Mouse (Mus musculus) liver, postnatal 0 days (tissue): ENCODE measurements at regions not wholly inside any gene's neighbourhood (a gene's known extent, or its start where the extent isn't known, plus 50 kb on each side); places are given as distances from the start of the nearest gene placed in this dataset.

ENCODE experiments used
- CTCF ChIP-seq: sonication (generic); IDR thresholded peaks from 2 replicates; pipeline ENCODE4 v1.5.1; 2016; ENCODE audit warnings: antibody characterized with exemption, low read depth
- EP300 ChIP-seq: IDR thresholded peaks from 2 replicates; pipeline ENCODE4 v1.6.1; 2016; ENCODE audit warnings: antibody characterized with exemption, low read depth, mild to moderate bottlenecking

DNA sequence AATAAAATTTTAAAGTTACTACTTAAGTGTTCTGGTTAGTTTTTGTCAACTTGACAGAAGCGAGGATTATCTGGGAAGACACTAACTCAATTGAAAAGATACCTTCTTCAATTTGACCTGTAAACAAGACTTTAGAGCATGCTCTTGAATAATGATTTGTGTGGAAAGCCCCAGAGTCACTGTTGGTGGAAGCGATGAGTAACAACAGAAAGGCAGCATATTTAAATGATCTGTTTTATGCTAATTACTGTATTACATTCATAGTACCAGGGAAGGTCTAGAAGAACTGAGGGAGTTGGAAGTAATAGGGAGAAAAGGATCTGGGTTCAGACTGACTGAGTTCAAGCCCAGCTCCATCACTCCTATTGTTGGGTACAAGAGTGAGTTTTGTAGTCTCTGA is 397.3 kb upstream of the Alcam start:
- TF ChIP-seq CTCF (no peak), EP300 (no peak)
